Mouse (Mus musculus): ENCODE measurements around the gene Malrd1. TPM values are rescaled to one million over a fixed set of nuclear protein-coding genes. Genes with fewer than 3 reads are reported as not detected.

Malrd1 gene
- total RNA-seq, 2 experiments from 2014 or later, result not detected

DNA sequence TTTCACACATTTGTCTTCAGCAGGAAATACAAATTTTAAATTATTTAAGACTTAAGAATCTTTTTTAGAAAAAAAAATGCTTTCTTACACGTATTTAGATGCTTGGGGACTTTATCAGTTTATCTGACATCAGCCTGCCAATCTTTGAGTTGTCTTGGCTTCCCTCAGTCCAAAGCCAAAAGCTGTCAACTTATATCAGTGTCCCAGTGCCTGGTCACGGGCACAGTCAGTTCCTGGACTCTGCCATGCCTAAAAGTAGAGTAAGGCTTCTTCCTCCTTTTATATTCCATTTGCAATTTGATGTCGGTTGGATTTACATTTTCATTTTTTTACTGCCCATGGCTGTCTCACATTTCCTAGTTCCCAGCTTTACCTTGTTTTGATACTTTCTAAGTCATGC lies 722.6 kb downstream of the Malrd1 start:
- no peak for DNase-seq
- intact Hi-C loops (cut with DNase I; ENCODE audit: low total_unique reads), result no loop called here

DNA sequence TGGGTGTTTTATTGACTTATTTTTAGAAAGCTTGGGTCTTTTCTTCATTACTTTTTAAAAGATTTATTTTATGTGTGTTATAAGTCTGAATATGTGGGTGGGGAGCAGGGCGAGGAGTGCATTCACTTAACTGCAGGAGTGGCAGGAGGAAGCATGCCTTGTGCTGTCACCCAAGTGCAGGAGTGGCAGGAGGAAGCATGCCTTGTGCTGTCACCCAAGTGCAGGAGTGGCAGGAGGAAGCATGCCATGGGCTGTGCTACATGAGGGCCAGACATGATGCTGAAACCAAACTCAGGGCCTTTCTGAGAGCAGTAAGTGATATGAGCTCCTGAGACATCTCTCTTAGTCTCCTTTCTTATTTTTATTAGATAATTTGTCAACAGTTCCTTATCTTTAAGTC lies 726.0 kb downstream of the Malrd1 start:
- intact Hi-C loops (cut with DNase I; ENCODE audit: low total_unique reads), result no loop called here
- no peak for DNase-seq
